Mouse (Mus musculus) ES-E14 (cell line): Measurements from ENCODE around the gene Mybbp1a.

Experiments
- CHD2 ChIP-seq: IDR thresholded peaks from 2 replicates; pipeline ENCODE4 v1.6.1; 2014; ENCODE audit warnings: mild to moderate bottlenecking, low read depth, low read length, inconsistent platforms
- MAFK ChIP-seq: IDR thresholded peaks from 2 replicates; pipeline ENCODE4 v1.6.1; 2014; ENCODE audit warnings: mild to moderate bottlenecking, low read depth, low read length, inconsistent platforms; ENCODE audit not compliant: insufficient read depth
- ZNF384 ChIP-seq: IDR thresholded peaks from 2 replicates; pipeline ENCODE4 v1.6.1; 2012; ENCODE audit warnings: low read depth, low read length, inconsistent platforms

GRCm38 (mm10) chr11:72497367-72497766 lies 56.2 kb downstream of the Mybbp1a start:
- TF ChIP-seq MAFK, result no peak
- TF ChIP-seq CHD2, result no peak
- TF ChIP-seq ZNF384, result no peak
